Mouse (Mus musculus): ENCODE results near the gene Ranbp10. TPM values are rescaled to one million over a fixed set of nuclear protein-coding genes. Genes with fewer than 3 reads are reported as not detected.

Gene Ranbp10
- total RNA-seq, 2 experiments from 2014 or later: 19.8 TPM

DNA sequence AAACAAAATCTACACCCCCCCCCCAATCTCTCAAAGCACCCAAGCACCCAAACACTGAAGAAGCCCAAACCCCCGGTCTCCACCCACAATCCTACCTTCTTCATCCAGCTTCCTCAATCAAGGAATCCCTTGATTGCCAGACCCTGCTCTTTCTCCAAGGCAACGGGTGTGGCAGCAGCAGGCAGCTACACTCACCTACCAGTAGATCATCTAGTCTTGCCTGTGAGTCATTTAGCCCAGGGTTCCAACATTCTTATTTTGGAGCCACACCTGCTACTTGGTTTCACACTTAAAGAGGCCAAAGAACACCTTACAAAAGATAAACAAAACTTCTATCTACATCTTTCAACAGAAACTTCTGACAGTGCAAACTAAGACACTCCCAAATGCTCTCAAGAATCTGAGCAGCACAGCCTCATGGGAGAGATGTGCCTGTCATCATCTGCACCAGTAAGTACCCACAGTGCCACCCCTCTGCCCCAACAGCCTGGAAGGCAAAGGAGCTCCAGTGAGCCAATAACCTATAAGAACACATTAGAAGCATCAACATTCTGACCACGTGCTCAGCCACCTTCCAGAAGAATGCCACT, 33.0 kb downstream of the Ranbp10 start:
- intact Hi-C loops (cut with DNase I): no loop called here

DNA sequence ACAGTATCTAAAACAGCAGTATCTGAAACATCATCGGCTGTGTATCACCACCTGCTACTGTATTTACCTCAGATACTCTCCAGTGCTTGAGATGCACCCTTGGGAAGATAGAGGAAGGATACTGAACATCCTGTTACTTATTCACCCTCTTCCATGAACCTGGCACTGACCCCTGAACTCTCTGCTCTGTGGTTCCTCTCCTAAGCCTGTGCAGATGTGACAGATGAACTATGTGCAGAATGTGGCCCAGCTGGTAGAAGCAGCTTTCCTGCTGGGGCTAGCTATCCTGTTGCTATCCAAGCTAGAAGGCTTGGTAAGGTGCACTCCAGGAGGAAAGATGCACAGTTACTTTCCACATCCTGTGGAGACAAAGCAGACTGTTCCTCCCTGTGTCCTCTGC, 33.8 kb downstream of the Ranbp10 start:
- DNase-seq: no peak
- intact Hi-C loops (cut with DNase I): no loop called here

More for the DNA sequence above, 33.0 kb downstream of the Ranbp10 start:
- DNase-seq: no peak

DNA sequence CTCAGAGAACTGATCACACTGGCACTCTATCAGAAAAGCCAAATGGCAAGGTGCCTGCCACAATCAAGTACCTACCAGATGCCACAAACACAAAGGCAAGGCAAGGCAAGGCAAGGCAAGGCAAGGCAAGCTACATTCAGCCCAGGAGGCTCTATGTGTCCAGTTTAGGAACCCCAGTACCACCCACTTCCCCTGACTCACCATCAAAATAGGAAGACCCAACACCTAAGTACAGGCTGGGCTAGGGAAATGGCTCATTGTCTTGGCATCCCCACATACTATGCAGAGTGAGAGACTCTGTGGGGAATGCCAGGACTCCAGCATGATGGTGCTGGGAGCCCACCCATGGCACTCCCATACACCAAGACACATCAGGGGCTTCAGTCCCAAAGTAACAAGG, 37.5 kb downstream of the Ranbp10 start:
- DNase-seq: no peak
- intact Hi-C loops (cut with DNase I): loop anchor here (2.0 kb wide), 1 partner anchor 75 kb away; no protein-coding TSS in a partner anchor

GRCm38 (mm10) chr8:105788927-105789326, 38.2 kb downstream of the Ranbp10 start:
- intact Hi-C loops (cut with DNase I): loop anchor here (2.0 kb wide), 1 partner anchor 74 kb away; no protein-coding TSS in a partner anchor
- no peak for DNase-seq

- intact Hi-C loops (cut with DNase I): loop anchor here (2.0 kb wide), 1 partner anchor 73 kb away; no protein-coding TSS in a partner anchor
Observed at GRCm38 (mm10) chr8:105788241-105788640, 38.9 kb downstream of the Ranbp10 start.

GRCm38 (mm10) chr8:105780298-105780697, 46.9 kb downstream of the Ranbp10 start:
- DNase-seq: no peak
- intact Hi-C loops (cut with DNase I): no loop called here

More at GRCm38 (mm10) chr8:105788241-105788640, 38.9 kb downstream of the Ranbp10 start:
- DNase-seq: peak; percentile 47 to 70

- intact Hi-C loops (cut with DNase I): no loop called here
- DNase-seq: no peak
Observed at GRCm38 (mm10) chr8:105777833-105778232, 49.3 kb downstream of the Ranbp10 start.

GRCm38 (mm10) chr8:105774498-105774897, 52.7 kb downstream of the Ranbp10 start:
- intact Hi-C loops (cut with DNase I): loop anchor here (5.0 kb wide), 1 partner anchor 158 kb away; the partner anchor contains the start of gene Ctrl
- no peak for DNase-seq

- intact Hi-C loops (cut with DNase I): loop anchor here (5.0 kb wide), 1 partner anchor 159 kb away; the partner anchor contains the start of gene Ctrl
- DNase-seq: no peak
Observed at GRCm38 (mm10) chr8:105773441-105773861, 53.7 kb downstream of the Ranbp10 start.

DNA sequence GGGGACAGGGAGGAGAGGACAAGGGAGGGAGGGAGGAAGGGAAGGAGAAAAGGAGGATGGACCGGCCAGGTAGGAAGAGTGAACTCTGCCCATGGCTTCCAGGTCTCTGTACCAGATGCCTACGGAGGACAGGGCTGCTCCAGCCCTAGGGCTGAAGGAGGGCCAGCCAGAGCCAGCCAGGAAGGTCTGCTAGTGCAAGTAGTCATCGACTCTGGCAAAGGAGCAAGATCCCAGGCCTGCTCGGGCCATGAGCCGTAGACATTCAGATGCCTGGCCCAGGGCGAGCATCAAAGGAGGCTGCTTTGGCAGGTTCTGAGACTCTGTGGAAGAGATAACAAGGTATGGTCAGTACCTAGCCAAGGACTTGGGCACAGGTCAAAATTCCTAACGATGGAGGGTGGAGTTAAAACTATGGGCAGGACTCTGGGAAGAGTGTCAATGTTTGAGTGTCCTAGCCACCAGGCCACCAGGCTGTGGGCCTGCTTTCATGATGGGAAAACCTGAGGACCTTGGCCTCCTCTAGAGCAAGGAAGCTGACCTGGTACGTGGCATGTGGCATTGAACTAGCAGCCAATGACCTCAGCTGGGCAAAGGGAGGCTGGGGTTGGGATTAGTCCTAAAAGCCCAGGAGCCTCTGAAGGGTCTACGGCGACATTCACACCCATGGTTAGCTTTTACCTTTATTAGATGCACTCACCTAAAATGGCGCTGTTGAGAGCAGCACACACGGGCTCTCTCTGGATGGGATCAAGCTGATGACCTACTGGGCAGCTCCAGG, 55.6 kb downstream of the Ranbp10 start:
- intact Hi-C loops (cut with DNase I): loop anchor here (5.0 kb wide), 1 partner anchor 161 kb away; the partner anchor contains the start of gene Ctrl
- DNase-seq: no peak

GRCm38 (mm10) chr8:105770609-105771008, 56.5 kb downstream of the Ranbp10 start:
- DNase-seq: no peak
- intact Hi-C loops (cut with DNase I): loop anchor here (5.0 kb wide), 1 partner anchor 162 kb away; the partner anchor contains the start of gene Ctrl

- intact Hi-C loops (cut with DNase I): no loop called here
- no peak for DNase-seq
Observed at GRCm38 (mm10) chr8:105768485-105769257, 58.5 kb downstream of the Ranbp10 start.

DNA sequence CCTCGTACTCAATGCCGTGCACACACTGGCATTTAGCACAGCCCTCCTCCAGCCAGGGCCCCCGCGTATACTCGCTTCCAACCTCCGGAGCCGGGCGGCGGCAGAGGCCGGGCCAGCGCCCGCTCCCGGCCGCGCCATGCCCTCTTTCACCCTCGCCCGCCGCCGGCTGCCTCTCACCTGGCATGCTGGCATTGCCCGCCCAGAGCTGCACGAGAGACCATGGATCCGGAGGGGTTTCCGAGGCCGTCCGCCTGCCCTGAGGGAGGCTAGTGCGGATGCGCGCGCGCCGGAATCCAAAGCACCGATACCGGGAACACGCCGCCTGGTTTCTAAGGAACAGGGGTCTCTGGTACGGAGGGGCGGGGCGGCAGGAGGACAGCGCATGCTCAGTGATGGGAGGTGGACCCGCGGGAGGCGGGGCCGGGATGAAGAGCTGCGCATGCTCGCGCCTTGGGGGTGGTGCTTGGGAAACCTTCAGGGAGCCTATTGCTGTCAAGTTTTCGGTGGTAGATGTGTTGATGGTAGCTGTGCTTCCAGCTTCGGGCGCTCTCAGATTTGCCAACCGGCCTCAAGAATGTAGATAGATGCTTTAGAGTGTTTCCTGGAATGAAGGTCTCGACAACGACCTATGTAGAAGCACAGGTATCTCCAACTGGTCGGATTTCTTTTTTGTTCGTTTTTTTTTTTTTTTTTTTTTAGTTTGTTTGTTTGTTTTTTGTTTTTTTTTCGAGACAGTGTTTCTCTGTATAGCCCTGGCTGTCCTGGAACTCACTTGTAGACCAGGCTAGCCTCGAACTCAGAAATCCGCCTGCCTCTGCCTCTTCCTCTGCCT, 68.7 kb downstream of the Ranbp10 start, which contains the start of gene Gfod2:
TSS of gene Gfod2 (minus strand) at position 388 of the 832 bp plus-strand sequence.
- intact Hi-C loops (cut with DNase I): loop anchor here (2.0 kb wide), 1 partner anchor 44 kb away; no protein-coding TSS in a partner anchor
- DNase-seq: peak; percentile 98 to 99

DNA sequence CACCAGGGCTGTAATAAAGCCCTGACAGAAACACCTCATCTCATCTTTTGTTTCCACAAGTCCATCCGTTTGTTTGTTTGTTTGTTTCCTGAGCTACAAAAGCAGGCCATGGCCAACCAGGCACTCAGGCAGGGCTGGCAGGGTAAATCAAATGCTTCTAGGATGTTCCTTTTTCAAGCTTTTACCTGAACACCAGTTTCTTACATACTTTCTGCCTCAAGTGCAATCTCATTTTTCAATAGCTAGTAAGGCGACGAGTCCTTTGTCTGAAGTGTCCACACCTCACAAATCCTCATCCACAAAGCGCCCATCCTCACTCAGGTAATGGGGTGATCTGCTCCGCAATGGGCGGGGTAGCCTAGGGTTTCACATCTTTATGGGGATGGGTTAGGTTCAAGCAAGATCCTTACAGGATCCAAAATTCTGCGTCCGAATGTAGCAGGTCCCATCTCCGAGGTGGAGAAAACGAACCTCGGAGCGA, 69.3 kb downstream of the Ranbp10 start:
- no peak for DNase-seq
- intact Hi-C loops (cut with DNase I): loop anchor here (2.0 kb wide), 1 partner anchor 43 kb away; no protein-coding TSS in a partner anchor

DNA sequence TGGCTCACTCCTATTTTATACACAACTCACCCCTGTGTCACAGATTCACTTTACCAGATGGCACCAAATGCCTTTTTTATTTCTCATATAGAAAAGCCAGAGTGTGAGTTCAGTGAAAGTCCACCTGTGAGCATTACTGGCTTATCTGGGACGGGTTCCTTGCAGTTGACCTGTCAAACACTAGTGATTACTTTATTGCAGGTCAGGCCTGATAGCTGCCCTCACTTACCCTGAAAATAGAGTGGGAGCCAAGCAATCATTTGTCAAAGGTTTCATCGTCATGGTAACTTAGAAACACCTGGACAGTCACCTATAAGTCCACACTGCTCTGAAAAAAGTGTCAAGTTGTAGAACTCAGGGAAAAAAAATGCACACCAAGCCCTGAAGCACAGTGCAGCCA, 72.5 kb downstream of the Ranbp10 start:
- intact Hi-C loops (cut with DNase I): no loop called here
- no peak for DNase-seq

DNA sequence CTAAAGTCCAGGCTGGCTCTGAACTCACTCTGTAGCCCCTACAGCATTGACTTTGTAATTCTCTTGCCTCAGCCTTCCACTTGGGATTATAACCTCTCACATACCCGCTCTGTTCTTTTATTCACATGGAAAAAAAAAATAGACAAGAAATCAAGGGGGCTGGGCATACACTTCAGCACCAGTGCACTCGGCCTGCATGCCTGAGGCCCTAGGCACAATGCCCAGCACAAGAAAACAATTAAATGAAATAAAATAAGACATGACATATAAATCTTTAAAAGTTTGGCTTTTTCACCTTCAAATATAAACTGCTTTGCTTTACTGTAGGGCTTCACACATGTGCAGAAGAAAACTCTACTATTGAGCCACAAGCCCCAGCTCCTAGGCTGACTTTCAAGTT, 73.2 kb downstream of the Ranbp10 start:
- intact Hi-C loops (cut with DNase I): no loop called here
- no peak for DNase-seq

DNA sequence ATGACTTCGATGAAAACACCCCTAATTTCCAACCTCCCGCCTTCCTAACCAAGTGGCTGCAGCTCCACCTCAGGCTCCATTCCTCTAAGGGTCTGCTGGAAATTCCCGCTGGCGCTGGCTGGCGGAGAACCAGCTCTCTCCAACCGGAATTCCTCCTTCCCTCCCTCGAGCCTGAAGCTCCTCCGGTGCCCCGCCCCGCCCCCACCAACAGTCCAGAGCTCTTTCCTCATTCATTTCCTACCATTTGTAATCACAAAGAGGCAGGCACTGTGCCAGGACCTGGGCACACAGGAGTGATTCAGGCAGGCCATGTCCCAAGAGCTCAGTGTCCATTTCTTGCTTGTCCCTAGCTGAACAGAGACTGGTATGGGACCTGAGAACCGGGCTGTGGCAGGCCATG, 76.5 kb downstream of the Ranbp10 start:
- intact Hi-C loops (cut with DNase I): no loop called here
- DNase-seq: peak; percentile 39 to 59

DNA sequence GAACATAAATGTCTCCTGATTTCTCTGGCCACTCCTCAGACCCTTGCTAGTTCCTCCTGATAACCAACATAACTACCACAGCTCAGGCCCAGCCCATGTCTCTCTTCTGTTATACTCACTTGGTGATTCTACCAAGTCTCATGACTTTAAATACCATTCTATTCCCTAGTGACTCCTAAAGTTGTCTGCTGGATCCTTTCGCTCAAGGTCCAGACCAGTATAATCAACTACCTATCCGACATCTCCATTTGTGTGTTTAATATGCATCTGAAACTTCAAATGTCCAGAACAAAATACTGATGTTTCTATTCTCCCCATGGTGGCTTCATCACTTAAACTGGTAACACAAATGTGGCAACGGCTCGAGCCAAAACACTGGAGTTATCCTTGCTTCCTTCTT, 83.8 kb downstream of the Ranbp10 start:
- DNase-seq: no peak
- intact Hi-C loops (cut with DNase I): no loop called here

DNA sequence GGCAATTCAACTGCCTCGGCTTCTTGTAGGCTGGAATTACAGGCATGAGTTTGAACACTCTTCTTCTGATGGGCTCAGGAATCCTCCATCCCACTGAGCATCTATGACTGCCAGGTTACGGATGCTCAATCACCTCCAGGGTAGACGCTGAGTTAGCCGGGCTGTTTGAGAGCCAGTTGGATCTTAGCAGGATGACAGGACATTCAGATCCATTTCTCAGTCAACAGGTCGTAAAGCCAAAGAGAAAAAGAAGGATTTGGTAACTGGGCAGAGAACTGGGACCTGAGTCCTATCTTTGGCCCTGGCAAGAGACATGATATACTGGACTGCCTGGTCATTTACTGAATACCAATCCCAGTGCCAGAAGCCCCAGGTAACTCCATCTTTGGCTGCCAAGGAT, 87.9 kb downstream of the Ranbp10 start:
- no peak for DNase-seq
- intact Hi-C loops (cut with DNase I): no loop called here

DNA sequence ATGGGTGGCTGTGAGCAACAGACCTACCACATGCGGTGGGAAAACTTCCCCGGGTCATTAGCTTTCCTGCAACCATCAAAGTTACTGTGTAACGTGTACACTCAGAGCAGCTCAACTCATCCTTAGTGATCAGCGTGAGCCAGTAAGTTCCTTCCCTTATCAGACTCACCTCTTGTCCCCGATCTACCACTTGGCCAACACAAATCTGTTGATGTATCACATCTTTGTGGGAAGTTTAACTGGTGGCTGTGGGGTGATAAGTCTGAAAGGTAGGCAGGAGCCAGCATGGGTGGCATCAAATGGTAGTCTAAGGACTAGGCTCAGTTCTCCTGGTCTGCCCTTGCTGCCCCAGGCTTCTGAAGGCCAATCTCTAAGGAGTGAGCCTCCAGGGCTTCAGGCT, 95.0 kb downstream of the Ranbp10 start:
- intact Hi-C loops (cut with DNase I): no loop called here

More for the DNA sequence above, 95.0 kb downstream of the Ranbp10 start:
- no peak for DNase-seq
